Mouse (Mus musculus) testis, postnatal 14 days (tissue): ENCODE data around the gene Ston1.

Experiments
- DNase-seq: peaks from one replicate; pipeline ENCODE4 v3.0.0; 2021; ENCODE audit warnings: low spot score

Ston1 gene

GRCm38 (mm10) chr17:88675310-88676309, 78.1 kb downstream of the Ston1 start:
- no peak for DNase-seq

GRCm38 (mm10) chr17:88688226-88688625, 90.7 kb downstream of the Ston1 start:
- no peak for DNase-seq

GRCm38 (mm10) chr17:88696656-88697333, 99.3 kb downstream of the Ston1 start:
- no peak for DNase-seq

DNA sequence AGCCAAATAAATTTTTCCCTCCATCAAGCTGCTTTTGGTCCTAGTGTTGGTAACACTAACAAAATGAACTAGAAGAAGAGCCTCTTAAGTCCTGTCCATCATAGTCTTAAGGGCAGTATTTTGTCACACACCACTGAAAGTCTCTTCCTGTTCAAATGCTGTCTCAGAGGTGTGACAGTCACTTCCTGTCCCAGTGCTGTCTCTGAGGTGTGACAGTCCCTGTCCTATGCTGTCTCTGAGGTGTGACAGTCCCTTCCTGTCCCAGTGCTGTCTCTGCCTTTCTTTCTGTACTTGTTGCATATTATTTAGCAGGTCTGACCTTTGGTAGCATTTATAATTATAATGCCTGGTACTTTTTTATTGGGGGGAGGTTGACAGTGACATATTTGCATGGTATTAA, 103.4 kb downstream of the Ston1 start:
- DNase-seq = no peak

GRCm38 (mm10) chr17:88702345-88702744, 104.9 kb downstream of the Ston1 start:
- no peak for DNase-seq

GRCm38 (mm10) chr17:88703112-88703511, 105.6 kb downstream of the Ston1 start:
- no peak for DNase-seq

DNA sequence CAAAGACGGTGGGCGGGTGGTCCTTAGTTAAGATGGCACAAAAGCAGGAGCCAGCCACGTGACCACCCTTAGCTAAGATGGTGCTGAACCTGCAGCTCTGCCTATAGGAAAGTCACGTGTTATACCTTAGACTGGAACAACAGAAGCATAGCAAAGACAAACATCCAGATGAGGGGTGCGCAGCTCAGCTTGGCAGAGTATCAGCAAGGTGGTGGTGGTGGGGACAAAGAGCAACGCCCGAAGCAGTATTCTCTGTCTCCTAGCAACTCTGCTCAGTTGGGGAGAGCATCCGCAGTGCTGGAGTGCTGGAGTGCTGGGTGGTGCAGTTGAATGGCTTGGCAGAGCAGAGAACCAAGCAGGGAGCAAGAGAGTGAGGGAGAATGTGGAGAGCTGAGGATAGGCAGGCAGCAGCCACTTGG, 108.8 kb downstream of the Ston1 start:
- no peak for DNase-seq
